Mouse (Mus musculus) right cerebral cortex, postnatal 10 days (tissue): ENCODE measurements around the gene Cfap43.

Experiments
- DNase-seq, 2 experiments: peaks; one replicate each; pipeline ENCODE4 v3.0.0; 2021; ENCODE audit warnings: low spot score in 2 of 2

Cfap43 gene

DNA sequence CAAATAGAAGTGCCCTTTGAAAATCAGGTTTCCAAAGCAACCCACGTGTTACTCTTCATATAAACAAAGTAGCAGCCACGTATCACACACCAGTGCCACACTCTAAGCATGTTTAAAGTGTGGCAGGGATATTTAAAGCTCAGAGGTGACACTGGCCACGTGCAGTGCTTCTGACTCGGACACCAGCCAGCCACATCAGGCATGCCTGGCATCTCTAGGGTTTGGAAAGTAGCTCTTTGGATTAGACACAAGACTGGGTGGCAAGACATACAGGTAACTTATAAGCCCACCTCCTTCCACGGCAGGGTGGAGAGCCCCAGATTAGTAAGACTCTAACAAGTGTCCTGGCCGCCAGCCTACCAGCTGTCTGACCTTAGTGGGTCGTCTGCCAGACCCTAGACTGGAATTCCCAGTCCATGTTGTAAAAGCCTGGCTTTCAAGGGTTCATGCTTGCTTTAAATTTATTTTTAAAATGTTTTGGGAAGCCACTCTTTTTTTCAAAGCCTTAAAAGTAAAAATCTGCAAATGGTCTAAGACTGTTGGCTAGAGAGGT is 33.8 kb downstream of the Cfap43 start:
- DNase-seq, result no peak

DNA sequence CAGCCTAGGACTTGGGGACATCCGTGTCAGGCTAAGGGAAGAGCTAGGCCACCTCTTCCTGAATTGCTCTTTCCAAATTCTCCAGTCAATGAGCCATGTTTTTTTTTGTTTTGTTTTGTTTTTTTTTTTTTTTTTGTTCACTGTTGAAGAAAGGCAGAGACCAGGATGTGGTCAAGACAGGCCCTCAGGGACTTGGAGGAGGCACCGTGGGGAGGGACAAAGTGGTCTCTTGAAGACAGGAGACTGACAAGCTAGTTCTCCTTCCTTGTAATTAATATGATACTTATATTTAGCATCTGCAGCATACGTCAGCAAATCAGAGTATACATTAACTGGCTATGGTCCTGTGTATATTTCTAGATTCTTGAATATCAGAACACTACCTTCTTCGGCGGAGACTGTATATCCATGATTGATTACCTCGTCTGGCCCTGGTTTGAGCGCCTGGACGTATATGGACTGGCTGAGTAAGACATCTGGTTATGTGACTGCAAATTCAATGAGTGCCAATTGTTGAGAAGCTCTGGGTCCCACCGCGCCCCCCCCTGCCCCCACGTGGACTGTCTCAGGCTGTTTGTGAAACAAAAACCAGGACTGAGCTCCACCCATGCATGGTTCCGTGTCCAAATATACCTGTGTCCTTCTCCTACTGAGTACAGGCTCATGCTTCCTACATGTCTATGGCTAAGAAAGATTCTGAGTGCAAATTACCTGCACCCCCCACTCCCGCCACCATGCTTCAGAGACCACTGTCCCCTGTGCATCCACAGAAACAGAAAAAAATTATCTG is 34.6 kb downstream of the Cfap43 start:
- no peak for DNase-seq

DNA sequence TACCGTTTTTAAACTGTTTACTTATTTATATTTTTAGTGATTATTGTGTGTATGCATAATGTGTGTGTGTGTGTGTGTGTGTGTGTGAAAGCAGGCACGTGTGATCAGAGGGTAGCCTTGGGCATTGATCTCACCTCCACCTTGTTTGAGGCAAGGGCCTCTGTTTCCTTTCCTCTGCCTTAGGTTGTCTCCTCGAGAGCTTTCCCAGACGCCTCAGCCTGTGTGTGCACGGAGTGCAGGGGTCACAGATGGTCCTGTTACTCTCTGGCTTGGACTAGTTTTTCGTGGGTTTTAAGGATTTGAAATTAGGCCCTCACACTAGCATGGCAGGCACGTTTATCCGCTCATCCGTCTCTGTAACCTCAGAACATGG is 36.2 kb downstream of the Cfap43 start:
- DNase-seq, result no peak

DNA sequence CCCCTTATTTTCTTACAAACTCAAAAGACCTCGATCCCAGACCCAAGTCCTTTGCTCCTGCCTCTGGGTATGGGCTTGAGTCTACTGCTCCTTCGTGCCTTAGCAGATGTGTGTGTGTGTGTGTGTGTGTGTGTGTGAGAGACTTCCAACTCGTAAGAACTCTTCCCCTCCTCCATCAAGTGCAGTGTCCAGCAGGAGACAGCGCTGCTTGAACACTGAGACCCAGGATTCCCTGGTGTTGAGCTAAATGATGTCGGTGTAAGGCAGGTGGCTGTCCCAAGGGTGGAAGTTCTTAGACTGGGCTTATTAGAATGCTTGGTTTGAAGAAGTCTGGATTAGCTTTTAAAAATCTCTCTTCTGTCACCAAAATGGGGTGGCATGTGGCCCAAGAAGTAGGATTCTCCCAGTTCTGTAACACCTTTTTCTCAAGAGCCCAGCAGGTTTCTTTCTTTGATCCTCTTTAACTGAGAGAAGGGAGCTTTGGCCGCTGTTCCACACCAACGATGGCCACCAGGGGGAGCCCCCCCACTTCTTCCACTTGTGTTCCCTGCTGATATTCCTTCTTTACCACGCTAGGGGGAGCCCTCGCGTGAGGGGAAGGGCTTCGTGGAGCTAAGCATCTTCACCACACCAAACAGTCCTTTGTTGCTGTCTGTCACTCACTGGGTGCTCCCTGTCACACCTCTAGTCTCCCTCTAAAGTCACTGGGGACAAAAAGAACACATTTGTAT is 36.8 kb downstream of the Cfap43 start:
- DNase-seq, result peak; percentile 71 to 81

DNA sequence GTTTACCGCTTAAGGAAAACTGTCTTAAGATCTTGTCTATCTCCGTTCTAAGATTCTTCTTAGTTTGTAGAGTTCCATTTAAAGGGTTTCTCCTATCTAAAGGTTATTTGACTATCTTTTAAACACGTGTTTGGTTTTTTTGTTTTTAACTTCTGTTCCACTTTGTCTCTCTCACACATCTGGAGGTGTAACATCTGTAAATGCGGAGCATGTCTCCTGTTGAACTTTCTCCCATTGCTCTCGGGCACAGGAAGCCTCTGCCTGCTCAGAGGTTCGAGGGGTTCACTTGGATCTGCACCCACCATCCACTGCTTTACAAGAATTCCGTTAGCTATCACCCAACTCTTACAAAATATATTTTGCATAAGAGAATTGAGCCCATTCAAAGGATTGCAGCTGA is 37.5 kb downstream of the Cfap43 start:
- DNase-seq, result no peak

DNA sequence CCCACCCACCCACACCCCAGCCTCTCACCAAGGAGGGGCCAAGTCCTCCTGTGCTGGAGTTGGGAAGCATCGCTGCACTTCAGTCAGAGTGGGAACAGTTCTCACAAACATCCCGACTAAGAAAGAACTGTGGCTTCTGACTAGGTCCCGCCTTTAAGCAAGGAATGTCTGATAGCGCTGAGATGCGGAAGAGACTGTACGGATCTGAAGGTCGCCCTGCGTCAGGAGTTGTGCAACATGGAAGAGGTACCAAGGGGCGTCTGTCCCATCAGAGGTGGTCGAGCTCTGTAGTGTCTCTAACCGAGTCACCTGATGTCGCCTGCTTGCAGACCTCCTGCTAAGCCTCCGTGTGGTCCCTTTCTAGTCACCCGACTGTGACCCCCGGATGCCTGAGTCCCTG is 42.8 kb downstream of the Cfap43 start:
- no peak for DNase-seq

DNA sequence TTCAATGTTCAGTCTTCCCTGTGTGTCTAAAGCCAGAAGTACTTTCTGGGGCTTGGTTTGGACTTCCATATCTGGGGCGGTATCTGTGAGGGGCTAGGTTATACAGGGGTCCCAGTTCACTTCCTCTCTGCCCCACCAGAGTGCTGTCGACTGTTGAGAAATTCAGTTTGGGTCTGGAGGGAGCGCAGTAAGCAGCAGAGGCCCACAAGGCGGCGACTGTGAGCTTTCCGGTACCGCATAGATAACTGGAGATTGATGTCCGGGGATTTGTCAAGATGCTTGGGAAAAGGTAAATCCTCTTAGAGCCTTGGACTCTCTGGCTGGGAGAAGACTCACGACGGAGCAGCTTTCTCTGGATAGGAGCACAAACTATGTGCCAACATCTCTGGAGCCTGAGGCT is 47.6 kb downstream of the Cfap43 start:
- no peak for DNase-seq

DNA sequence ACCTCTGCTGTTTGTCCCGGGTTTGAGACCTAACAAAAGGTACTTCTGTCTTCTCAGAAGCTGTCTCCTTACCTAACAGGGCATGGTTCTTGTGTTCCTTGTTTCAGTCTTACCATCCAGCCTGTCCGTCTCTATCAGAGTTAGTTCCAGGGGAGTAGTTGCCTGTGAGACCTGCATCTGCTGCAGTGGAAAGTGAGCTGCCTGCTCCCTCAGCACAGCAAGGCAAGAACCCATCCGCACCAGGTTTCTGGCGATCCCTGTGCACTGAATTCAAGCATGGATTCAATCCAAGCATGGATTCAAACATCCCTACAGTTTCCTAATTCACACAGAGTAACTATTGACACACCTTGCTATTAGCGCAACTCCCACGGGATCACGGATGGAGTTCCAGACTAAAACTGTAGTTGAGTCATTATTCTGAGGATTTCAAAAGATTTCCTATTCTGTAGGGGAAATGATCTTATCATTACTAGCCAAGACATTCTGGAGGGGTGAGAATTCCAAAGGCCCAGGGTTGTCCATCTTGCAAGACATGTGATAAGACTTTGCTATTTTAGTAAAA is 48.9 kb downstream of the Cfap43 start:
- no peak for DNase-seq

DNA sequence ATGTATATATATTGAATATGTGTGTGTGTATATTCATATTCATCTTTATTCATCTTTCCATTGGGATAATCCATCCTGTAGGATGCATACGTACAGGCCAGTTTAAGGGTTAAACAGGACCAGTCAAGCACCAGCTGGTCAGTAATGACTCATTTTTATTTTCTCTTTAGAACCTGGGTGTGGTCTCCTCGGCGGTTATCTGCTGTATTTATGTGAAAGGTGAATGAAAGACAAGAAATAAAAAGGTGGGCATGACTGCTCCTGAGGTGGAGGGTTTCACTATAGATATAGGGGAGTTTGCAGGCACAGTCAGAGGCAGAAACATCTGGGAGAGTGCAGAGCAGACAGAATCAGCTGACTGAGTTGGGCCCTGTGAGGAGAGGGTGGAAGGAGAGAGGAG is 49.6 kb downstream of the Cfap43 start:
- no peak for DNase-seq

DNA sequence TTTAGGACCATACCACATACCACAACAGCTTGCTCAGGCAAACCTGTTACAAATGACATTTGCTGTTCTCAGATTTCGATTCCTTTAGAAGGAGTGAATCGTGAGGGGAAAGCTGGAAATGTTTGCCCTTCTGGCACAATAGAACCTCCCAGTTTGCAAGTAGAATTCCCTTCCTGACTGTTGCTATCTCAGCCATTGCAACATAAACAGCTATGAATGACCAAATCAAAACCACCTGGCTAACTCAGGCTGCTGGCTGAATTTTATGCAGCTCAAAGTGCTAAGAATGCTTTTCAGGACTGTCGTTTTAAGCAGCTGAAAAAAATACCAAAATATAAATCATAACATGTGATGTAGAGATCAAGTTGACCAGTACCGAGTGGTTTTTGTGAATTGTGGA is 50.1 kb downstream of the Cfap43 start:
- DNase-seq, result no peak

DNA sequence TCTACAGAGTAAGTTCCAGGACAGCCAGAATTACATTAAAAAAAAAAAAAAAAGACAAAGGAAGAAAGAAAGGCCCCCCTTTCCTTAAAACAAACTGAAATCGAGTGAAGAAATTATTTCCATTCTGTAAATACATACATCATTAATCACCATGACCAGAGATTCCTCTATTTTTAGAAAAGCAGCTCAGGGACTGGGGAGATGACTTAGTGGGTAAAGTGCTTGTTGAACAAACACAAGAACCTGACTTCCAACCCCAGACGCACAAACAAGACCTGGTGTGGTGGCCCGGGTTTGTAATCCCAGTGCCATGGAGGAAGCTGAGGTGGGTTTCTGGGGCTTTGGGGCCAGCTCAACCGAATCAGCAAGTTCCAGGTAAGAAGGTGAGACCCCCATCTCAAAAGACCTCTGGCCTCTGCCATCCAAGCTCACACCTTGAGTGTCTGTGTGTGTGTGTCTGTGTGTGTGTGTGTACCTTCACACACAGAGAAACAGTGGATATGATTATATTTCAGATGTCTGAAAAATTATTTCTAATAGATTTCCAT is 51.4 kb downstream of the Cfap43 start:
- DNase-seq, result no peak

DNA sequence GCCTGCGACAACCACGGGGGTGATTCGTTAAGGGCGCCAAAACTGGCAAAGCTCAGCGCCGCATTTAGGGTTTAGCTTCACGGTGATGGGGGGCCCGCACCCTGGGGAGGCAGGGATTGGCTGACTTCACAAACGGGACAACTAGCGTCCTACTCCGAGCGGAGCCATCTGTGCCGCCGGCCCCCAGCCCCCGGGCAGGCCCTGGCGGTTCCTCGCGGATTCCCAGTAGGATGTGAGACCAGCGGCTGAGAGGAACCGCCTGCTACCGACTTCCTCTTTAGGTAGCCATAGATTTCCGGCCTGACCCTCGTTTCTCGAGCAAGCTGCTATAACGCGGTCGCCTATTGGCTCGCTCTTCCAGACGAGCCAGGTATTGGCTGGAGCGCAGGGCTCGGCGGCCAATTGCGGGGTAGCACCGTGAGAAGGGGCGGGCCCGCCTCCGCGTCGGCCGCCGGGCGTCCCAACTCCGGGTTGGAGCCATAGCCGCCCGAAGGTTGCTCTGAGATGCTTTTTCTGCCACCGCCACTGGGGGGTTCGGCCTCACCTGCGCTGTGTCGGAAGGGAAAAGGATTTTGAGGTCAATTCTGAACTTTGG is 53.6 kb downstream of the Cfap43 start, which contains the start of gene Gsto2:
Gene Gsto2 (plus strand): TSS at position 182 of the 595 bp plus-strand sequence.
- DNase-seq, result peak; percentile 97 to 98

DNA sequence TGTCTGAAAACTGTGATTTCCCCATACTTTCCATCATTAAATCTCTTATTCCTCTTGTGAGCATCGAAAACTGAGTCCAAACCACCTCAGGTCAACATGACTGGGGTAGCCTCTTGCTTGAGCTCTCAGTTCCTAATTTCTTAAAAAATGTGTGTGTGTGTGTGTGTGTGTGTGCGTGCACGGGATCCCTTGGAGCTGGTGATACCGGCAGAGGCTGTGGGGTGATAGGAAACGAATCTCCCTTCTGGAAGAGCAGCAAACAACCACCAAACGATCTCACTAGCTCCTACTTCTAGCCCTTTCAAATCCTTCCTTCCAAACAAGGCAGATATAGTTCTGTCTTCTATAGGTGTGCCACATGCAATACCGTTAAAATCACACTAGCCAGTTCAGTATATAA is 54.4 kb downstream of the Cfap43 start:
- no peak for DNase-seq

DNA sequence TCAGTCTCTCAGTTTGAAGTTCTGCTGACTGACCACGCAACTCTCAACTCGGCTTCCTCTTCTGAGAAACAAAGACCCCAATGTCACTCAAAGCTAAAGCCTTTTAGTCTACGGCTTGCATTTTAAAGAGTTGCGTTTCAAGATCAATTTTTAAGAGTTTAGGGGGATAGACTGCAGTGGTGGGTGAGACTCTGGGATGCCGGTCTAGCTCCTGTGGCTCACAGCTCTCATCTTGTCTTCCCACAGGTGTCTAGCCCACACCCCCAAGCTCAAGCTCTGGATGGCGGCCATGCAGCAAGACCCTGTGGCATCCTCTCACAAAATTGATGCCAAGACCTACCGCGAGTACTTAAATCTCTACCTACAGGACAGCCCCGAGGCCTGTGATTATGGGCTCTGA is 55.0 kb downstream of the Cfap43 start:
- DNase-seq, result no peak

DNA sequence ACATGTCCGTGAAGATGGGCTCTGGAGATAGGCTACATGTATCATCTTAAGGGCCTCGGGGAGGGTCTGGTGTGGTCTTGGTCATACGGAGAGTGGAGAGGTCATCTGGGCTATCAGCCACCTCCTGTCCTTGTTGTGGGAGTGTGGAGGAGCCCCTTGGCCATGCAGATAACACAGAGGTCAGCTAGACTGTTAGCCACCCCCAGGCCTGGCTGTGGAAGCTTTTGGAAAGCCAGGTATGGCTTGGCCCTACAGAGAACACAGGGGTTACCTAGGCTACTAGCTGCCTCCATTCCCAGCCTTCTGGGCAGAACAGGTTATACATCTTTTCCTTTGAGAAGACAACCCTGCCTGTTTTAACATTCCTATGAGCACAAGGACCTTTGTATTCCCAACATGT is 56.5 kb downstream of the Cfap43 start:
- no peak for DNase-seq

DNA sequence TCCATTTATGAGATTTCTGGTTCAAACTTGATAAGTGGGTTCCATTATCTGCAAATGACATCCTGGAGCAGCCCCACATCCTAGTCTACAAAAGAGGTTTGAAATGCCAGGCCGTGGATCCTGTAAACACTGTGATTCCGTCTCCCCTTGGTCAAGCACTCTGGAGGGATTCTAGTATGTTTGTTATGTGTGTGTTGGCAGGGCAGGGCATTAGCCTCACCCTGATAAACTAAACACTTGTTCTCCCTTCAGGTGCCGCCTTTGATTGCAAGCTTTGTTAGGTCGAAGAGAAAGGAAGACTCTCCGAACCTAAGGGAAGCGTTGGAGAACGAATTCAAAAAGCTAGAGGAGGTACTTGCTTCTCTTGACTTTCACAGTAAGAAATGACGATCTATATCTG is 59.9 kb downstream of the Cfap43 start:
- no peak for DNase-seq

DNA sequence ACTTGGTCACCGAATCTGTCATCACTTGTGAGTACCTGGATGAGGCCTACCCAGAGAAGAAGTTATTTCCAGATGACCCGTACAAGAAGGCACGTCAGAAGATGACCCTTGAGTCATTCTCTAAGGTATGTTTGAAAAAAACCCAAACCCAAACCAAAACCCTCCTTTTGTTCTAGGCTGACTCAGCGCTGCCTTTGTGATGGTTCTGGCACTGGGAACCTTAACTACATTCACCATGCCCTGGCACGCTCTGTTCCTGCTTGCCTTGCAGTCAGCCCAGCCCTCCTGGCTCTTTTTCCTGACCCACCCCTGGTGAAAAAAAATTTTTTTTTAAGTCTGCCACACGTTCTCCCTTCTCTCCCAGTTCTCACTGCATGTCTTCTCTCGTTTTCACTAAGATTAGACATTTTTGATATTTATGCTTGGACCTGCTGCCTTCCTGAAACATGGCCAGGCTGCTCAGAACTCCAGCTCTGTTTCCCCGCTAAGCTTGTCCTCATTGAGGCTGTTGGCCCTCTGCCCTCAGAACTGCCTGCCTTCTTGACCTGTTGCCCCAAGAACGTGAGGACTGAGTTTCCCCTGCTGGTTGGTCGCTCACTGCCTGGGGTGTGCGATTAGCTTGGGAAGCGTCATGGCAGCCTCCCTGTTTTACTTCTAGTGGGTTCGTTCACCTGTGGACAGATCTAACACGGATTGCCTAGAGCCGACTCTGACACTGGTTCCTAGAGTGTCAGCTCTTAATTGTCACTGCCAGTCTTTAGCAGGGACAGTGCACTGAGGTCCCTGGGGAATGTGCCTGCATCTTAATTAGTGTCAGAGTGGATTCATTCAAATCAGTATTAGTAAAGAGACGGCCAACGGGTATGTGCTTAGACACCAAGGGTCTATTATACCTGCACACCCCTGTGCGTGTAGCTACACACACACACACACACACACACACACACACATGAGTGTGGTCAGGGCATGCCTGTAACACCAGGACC is 60.8 kb downstream of the Cfap43 start:
- no peak for DNase-seq

DNA sequence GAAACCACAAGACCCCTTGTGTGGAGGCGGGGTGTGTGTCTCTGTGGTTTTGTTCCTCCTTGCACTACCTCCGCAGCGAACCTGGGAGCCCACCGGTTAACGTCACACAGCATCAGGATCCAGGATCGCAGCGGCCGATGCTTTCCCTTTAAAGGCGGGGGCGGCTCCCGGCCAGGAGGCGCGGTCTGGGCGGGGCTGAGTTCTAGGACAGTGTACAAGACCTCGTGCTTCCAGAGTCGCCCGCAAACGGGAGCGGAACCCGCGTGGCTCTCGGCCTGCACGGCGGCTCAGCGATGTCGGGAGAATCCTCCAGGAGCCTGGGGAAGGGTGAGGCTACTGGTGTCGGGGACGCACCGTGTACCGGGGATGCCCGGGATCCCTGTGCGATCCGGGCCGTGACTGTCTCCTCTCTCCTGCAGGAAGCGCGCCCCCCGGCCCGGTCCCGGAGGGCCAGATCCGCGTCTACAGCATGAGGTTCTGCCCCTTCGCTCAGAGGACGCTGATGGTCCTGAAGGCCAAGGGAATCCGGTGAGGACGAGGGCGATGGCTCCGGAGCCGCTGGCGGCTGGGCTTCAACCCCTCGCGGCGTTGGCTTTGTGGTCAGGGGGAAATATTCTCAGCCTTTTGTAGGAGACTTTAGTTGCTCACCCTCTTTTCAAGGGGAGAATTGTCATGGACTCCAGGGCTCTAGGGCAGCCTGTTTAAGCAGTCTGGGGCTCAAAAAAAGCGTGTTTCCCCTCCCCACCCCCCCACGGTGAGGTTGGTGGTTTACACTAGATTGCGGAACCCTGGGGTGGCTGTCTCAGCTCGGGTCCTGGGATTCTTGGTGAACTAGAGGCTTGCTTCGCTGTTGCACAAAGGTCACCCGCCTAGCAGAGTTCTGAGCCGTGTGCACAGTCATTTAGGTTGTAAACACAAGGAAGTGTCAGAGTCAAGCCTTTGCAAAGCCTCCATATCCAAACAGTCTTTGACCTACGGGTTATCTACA is 64.0 kb downstream of the Cfap43 start, which contains the start of gene Gsto1:
Gene Gsto1 (plus strand): TSS at position 175 of the 988 bp plus-strand sequence.
- DNase-seq, result peak; percentile 91 to 92
